Mouse (Mus musculus): ENCODE measurements around the gene Krtcap2. TPM values are rescaled to one million over a fixed set of nuclear protein-coding genes. Genes with fewer than 3 reads are reported as not detected.
"Not testable (repeated sequence)": the region's sequence is repeated elsewhere in the genome, so short reads cannot be mapped to it uniquely, and the experiment has no call there.

The Krtcap2 gene
- polyA plus RNA-seq, 2 experiments: 26.3 to 138 TPM

DNA sequence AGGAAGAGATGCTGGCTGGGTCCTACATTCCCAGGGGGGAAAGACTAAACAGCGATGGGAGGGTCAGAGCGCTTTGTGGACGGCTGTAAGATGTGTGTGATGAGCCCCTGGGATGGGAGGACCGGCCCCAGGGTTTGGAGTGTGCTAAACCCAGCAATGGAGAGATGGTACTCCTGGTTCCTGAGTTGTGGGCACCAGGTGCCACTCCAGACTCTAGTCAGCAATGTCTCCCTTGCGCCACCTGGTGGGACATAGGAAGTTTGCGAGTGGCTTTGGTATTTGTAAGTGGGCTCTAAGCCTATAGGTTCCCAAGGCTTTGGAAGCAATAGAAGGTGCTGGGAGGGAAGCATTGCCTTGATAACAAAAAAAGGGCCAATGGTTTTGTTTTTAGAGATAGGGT is 29.9 kb upstream of the Krtcap2 start:
- H3K4me1 ChIP-seq (replicated peaks; ENCODE audit: control insufficient read depth in 2 of 2, insufficient read depth in 2 of 2, low read length in 1 of 2): peaks cover 16 to 19% of the 10 kb centered on the region in 2 experiments
- no peak overlapping the region for H3K4me3 ChIP-seq (ENCODE audit: insufficient read depth in 1 of 2, low read depth in 2 of 2, low read length in 2 of 2)
- ATAC-seq (ENCODE audit: insufficient read depth) (0 out of 2 replicates have a peak, but pooled peaks have one; percentile 7), DNase-seq (ENCODE audit: low read depth in 3 of 3, low spot score in 3 of 3) (peak; percentile 72 to 75 (median 73))
- no peaks in the 10 kb centered on the region; the same call in 1 of the 2 replicates for H3K27me3 ChIP-seq (ENCODE audit: control insufficient read depth, insufficient read depth, low read length)
- H3K9me3 ChIP-seq (ENCODE audit: control insufficient read depth, low read length): no peaks in the 10 kb centered on the region
- 0% methylated on average over 6 of the region's 6 CpGs for WGBS (ENCODE audit: insufficient replicate concordance)
- TF ChIP-seq EP300 (IDR thresholded peaks at IDR 0.05; ENCODE audit: low read depth) (no peak), CTCF (IDR thresholded peaks at IDR 0.05; ENCODE audit: low read depth) (peak; percentile 98)
- H3K27ac ChIP-seq: no peak overlapping the region
- H3K4me2 ChIP-seq (ENCODE audit: low read depth): peak overlapping the region; percentile 23; the same call in 1 of the 2 replicates
- no peak overlapping the region for H3K9ac ChIP-seq (replicated peaks)
- H3K36me3 ChIP-seq (replicated peaks; ENCODE audit: control insufficient read depth, insufficient read depth, low read depth): no peaks in the 10 kb centered on the region

DNA sequence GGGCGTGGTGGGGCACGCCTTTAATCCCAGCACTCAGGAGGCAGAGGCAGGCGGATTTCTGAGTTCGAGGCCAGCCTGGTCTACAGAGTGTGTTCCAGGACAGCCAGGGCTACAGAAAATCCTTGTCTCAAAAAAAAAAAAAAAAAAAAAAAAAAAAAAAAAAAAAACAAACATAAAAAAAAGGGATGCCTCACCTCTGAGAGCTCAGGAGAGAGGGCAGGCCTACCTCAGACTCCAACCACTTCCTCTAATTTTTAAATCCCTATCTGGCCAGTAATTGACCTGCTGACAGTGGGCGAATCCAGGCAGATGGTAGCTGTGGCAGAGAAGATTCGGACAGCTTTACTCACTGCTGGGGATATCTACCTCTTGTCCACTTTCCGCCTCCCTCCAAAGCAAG is 29.4 kb upstream of the Krtcap2 start:
- not testable (repeated sequence) for H3K9me3 ChIP-seq (ENCODE audit: control insufficient read depth, low read length); DNase-seq (ENCODE audit: low read depth in 3 of 3, low spot score in 3 of 3); H3K36me3 ChIP-seq (replicated peaks; ENCODE audit: control insufficient read depth, insufficient read depth, low read depth); H3K4me2 ChIP-seq (ENCODE audit: low read depth); H3K27me3 ChIP-seq (ENCODE audit: control insufficient read depth, insufficient read depth, low read length); H3K27ac ChIP-seq; H3K4me3 ChIP-seq (ENCODE audit: insufficient read depth in 1 of 2, low read depth in 2 of 2, low read length in 2 of 2); ATAC-seq (ENCODE audit: insufficient read depth); H3K9ac ChIP-seq (replicated peaks)
- WGBS (ENCODE audit: insufficient replicate concordance): 47% methylated on average over 7 of the region's 7 CpGs
- peaks cover 16 to 19% of the 10 kb centered on the region in 2 experiments for H3K4me1 ChIP-seq (replicated peaks; ENCODE audit: control insufficient read depth in 2 of 2, insufficient read depth in 2 of 2, low read length in 1 of 2)

DNA sequence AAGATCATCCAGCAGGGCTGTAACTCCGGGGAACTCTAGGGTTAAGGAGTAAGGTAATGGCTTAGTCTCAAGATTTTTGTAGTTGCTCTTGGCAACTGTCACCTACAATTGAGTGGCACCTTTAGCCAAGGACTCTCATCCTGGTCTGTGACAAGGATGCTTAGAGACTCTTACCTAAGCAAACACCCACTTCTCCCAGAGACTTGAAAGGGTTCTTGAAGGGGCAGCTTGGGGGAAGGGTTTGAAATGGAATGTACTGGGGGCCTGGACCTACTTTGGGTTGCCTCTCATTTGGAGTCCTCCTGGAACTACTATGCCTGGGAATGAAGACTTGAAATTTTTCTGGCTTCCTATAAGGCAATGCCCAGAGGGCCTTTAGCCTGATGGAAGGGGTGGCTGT is 27.5 kb upstream of the Krtcap2 start:
- 68% methylated on average over 1 of the region's 1 CpGs for WGBS (ENCODE audit: insufficient replicate concordance)
- ATAC-seq (ENCODE audit: insufficient read depth): no peak

DNA sequence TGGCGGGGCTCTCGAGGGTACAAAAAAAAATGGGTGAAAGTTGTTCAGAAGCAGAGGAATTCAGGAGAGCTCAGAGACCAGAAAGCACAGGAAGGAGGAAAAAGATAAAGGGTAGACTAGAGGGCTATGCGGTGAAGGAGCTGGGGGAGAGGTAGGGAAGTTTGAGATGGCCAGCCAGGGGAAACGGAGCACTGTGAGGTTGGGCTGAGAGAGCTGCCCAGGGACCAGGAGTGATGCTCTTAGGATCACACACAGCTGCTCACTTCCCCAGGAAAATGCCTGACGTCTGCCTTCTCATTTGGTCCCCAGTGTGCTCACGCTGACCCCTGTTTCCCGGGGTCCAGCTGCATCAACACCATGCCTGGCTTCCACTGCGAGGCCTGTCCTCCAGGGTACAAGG is 26.2 kb upstream of the Krtcap2 start:
- H3K4me3 ChIP-seq (ENCODE audit: insufficient read depth in 1 of 2, low read depth in 2 of 2, low read length in 2 of 2): no peak overlapping the region
- no peak overlapping the region for H3K9ac ChIP-seq (replicated peaks)
- peaks cover 9% of the 10 kb centered on the region in 2 experiments for H3K4me1 ChIP-seq (replicated peaks; ENCODE audit: control insufficient read depth in 2 of 2, insufficient read depth in 2 of 2, low read length in 1 of 2)
- no peaks in the 10 kb centered on the region for H3K36me3 ChIP-seq (replicated peaks; ENCODE audit: control insufficient read depth, insufficient read depth, low read depth)
- WGBS (ENCODE audit: insufficient replicate concordance): 28% methylated on average over 8 of the region's 8 CpGs
- no peaks in the 10 kb centered on the region; the same call in 1 of the 2 replicates for H3K27me3 ChIP-seq (ENCODE audit: control insufficient read depth, insufficient read depth, low read length)
- H3K9me3 ChIP-seq (ENCODE audit: control insufficient read depth, low read length): no peaks in the 10 kb centered on the region
- ATAC-seq (ENCODE audit: insufficient read depth): no peak
- DNase-seq (ENCODE audit: low read depth in 3 of 3, low spot score in 3 of 3): no peak
- TF ChIP-seq EP300 (IDR thresholded peaks at IDR 0.05; ENCODE audit: low read depth) (no peak), CTCF (IDR thresholded peaks at IDR 0.05; ENCODE audit: low read depth) (no peak)
- H3K4me2 ChIP-seq (ENCODE audit: low read depth): no peak overlapping the region
- no peak overlapping the region for H3K27ac ChIP-seq

More for the DNA sequence above, 27.5 kb upstream of the Krtcap2 start:
- H3K27ac ChIP-seq: no peak overlapping the region
- H3K36me3 ChIP-seq (replicated peaks; ENCODE audit: control insufficient read depth, insufficient read depth, low read depth): no peaks in the 10 kb centered on the region
- H3K9ac ChIP-seq (replicated peaks): no peak overlapping the region
- no peak overlapping the region for H3K4me2 ChIP-seq (ENCODE audit: low read depth)
- TF ChIP-seq EP300 (IDR thresholded peaks at IDR 0.05; ENCODE audit: low read depth): no peak
- TF ChIP-seq CTCF (IDR thresholded peaks at IDR 0.05; ENCODE audit: low read depth): no peak
- DNase-seq (ENCODE audit: low read depth in 3 of 3, low spot score in 3 of 3): no peak
- H3K9me3 ChIP-seq (ENCODE audit: control insufficient read depth, low read length): no peaks in the 10 kb centered on the region
- no peaks in the 10 kb centered on the region; the same call in 1 of the 2 replicates for H3K27me3 ChIP-seq (ENCODE audit: control insufficient read depth, insufficient read depth, low read length)
- peaks cover 10 to 11% of the 10 kb centered on the region in 2 experiments for H3K4me1 ChIP-seq (replicated peaks; ENCODE audit: control insufficient read depth in 2 of 2, insufficient read depth in 2 of 2, low read length in 1 of 2)
- H3K4me3 ChIP-seq (ENCODE audit: insufficient read depth in 1 of 2, low read depth in 2 of 2, low read length in 2 of 2): no peak overlapping the region

DNA sequence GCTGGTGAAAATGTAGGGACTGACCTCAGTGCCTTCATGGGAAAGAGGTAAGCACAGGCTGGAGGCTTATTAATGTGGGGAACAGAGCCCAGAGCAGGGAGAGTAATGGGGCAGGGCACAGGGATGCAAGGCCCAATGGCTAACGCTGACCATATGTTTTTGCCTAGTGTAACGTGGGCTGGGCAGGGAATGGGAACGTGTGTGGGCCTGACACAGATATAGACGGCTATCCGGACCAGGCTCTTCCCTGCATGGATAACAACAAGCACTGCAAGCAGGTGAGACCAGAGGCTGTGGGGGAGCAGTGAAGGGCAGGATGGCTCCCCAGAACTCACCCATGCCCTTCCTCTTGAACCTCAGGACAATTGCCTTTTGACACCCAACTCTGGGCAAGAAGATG is 24.6 kb upstream of the Krtcap2 start:
- no peaks in the 10 kb centered on the region for H3K4me1 ChIP-seq (replicated peaks; ENCODE audit: control insufficient read depth in 2 of 2, insufficient read depth in 2 of 2, low read length in 1 of 2)
- 80% methylated on average over 5 of the region's 5 CpGs for WGBS (ENCODE audit: insufficient replicate concordance)
- H3K4me2 ChIP-seq (ENCODE audit: low read depth): no peak overlapping the region
- H3K36me3 ChIP-seq (replicated peaks; ENCODE audit: control insufficient read depth, insufficient read depth, low read depth): no peaks in the 10 kb centered on the region
- ATAC-seq (ENCODE audit: insufficient read depth): no peak
- H3K9me3 ChIP-seq (ENCODE audit: control insufficient read depth, low read length): no peaks in the 10 kb centered on the region
- DNase-seq (ENCODE audit: low read depth in 3 of 3, low spot score in 3 of 3): no peak
- no peak overlapping the region for H3K27ac ChIP-seq
- H3K9ac ChIP-seq (replicated peaks): no peak overlapping the region
- no peak overlapping the region for H3K4me3 ChIP-seq (ENCODE audit: insufficient read depth in 1 of 2, low read depth in 2 of 2, low read length in 2 of 2)
- peaks cover 13% of the 10 kb centered on the region for H3K27me3 ChIP-seq (ENCODE audit: control insufficient read depth, insufficient read depth, low read length)
- TF ChIP-seq EP300 (IDR thresholded peaks at IDR 0.05; ENCODE audit: low read depth) (no peak), CTCF (IDR thresholded peaks at IDR 0.05; ENCODE audit: low read depth) (no peak)

Data from liver, embryonic 14.5 days (tissue).